Mouse (Mus musculus): ENCODE measurements around the gene Med19. TPM values are rescaled to one million over a fixed set of nuclear protein-coding genes. Genes with fewer than 3 reads are reported as not detected.
"Not testable (repeated sequence)": the region's sequence is repeated elsewhere in the genome, so short reads cannot be mapped to it uniquely, and the experiment has no call there.

Med19 gene
- total RNA-seq, 4 experiments from 2014 or later: 11.5 to 13.4 (median 12.8) TPM

DNA sequence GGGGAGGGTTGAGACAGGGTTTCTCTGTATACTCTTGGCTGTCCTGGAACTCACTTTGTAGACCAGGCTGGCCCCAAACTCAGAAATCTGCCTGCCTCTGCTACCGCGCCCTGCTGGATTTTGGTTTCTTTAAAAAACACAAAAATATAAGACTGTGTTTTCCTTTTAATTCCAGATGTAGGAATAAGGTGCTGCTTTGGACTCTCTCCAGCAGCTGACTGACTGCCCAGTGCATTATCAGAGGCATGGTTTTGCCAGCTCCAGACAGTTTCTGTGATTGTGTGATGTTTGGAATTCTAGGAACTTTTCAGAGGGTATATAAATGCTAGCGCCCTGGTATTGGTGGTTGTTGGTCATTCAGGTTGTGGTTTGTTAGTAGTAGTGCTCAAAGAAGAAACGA, 39.2 kb downstream of the Med19 start:
- DNase-seq (ENCODE audit: low spot score): no peak

DNA sequence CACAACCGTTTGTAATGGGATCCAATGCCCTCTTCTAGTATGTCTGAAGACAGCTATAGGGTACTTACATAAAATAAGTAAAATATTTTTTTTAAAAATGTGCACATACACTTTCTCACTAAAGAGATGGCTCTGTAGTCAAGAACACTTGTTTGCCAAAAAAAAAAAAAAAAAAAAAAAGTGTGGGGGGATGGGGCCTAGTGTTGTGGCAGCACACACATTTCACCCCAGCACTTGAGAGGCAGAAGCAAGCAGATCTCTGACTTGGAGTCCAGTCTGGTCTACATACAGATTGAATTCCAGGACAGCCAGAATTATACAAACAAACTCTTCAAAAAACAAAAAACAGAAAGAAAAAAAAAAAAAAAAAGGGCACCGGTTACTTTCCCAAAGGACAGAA, 42.5 kb downstream of the Med19 start:
- no peak for DNase-seq (ENCODE audit: low spot score)

DNA sequence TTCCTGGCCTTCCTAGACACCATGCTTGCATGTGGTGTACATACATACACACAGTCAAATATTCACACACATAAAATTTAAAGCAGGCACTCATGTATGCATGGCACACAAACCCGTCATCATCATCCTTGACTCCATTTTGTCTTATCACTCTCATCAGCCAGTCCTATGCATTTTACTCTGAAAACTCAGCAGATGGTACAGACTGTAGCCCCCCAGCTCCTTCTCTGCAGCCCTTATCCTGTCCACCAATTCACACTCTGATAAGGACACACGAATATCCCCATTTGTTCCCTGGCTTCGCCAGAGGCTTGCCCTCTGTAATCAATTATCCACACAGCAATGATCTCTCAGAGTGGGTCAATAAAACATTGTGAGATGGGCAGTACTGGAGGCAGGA, 43.0 kb downstream of the Med19 start:
- no peak for DNase-seq (ENCODE audit: low spot score)

DNA sequence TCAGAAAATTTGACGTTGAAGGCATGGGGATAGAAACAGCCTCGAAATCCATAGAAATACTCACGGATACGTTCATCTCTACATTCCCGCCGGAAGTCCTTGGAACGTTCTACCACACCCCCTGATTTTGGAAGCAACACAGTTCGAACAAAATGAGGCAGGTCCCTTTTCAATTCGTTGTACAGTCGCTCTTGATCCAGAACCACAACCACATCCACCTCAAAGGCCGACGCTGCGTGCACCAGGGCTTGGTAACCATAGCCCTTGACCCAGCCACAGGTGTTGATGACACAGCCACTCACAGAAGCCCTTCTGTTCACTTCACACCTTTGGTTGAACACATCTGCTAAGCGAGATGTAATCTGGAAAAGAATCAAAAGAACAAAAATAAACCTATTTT, 45.7 kb downstream of the Med19 start:
- DNase-seq (ENCODE audit: low spot score): no peak

DNA sequence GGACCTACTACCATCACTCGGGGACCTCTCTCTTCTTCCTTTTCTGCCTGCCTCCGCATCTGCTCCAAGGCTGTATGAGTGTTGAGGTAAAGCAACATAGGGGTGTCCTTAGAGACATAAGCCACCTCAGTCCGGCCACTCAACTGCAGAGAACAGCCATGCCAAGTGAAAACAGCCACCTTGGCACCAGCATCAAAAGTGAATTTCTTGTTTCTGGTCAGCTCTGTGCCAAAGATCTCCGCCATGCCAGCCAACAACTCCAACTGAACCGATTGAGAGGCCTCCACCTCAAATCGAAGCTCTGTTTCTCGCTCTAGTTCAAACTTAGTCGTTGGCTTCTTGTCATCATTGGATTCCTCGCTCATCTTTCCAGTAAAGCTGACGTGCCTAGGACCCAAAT, 47.6 kb downstream of the Med19 start:
- no peak for DNase-seq (ENCODE audit: low spot score)

- no peak for DNase-seq (ENCODE audit: low spot score)
Measured at GRCm38 (mm10) chr2:84726716-84727115, 48.5 kb downstream of the Med19 start.

DNA sequence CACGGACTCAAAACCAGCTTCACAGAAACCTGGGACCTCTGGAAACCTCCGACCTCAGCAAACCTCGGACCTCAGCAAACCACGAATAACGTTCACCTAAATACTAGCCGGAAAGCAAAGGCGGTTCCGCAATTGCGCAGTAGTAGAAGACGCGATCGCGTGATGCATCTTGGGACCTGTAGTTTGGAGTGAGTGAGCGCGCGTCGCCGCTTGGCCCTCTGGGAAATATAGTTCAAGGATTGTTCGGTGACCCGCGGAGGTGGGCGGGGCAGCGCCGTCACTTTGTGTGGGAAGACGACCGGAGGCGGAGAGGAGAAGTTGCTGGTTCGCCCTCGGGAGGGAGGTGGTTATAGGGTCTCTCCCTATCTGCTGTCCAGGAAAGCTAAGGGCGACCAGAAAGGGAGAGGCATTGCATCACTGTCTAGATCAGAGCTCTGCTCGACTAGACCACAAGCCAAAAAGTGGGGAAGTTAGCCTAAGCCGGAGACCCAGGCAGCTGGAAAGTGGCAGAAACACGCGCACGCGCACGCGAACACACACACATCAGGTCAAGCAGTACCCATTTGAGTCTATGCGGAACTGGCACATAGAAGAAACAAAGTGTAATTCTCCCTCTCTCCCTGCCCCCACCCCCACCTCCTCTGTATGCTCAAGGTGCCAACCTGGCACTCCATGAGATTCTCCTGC, 49.1 kb downstream of the Med19 start, which contains the start of gene Clp1:
Gene Clp1 (minus strand): TSS at position 179 of the 687 bp plus-strand sequence.
- peak; percentile 98 for DNase-seq (ENCODE audit: low spot score)

GRCm38 (mm10) chr2:84728191-84728590, 50.0 kb downstream of the Med19 start:
- not testable (repeated sequence) for DNase-seq (ENCODE audit: low spot score)

DNA sequence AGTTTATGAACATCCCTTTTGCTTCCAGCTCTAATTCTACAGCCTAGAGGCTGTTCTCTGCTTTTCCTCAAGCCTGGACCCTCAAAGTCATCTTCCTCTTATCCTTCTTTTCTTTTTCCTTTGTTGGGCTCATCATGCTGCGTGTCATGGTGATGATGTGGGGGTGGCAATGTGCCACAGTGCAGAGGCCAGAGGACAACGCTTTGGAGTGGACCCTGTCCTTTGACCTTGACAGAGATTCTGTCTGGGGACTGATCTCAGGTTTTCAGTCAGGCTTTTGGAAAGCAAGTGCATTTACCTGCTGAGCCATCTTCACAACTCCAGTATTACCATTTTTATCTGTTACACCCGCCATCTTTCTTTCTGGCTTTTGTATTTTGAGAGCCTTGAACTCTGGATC, 53.0 kb downstream of the Med19 start:
- no peak for DNase-seq (ENCODE audit: low spot score)

- no peak for DNase-seq (ENCODE audit: low spot score)
Measured at GRCm38 (mm10) chr2:84732394-84732793, 54.2 kb downstream of the Med19 start.

DNA sequence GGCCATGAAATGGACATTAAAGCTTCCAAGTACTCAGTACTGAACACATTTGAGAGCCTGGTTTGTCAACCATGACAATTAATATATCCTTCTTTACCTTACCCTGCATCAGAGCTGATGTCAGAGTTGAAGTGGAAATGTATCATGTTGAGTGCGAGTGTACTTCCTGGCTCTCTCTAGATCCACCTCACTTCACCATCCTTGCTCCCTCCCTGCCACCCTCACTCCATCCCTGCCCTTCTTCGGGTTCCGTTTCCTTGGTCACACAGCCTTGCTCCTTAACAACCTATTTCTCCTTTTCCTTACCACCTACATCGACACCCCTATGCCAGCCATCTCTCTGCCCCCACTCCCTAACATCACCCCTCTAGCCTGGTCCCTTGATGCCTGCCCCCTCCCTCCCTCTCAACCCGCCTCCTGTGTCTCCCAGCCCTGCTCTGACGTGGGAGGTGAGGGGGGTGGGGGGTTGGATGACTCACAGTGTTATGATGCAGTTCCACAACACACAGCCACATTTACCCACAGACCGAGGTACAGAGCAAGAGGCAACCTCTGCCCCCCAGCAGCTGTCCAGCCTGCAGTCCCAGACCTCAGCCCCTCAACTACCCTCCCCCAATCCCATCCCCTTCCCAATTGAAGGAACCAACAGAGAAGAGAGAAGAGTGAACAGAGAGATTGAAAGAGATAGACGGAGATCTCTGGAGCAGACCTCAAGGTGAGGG, 55.5 kb downstream of the Med19 start, which contains the start of gene Ypel4:
Gene Ypel4 (plus strand): TSS at position 480 of the 722 bp plus-strand sequence.
- DNase-seq (ENCODE audit: low spot score): no peak

DNA sequence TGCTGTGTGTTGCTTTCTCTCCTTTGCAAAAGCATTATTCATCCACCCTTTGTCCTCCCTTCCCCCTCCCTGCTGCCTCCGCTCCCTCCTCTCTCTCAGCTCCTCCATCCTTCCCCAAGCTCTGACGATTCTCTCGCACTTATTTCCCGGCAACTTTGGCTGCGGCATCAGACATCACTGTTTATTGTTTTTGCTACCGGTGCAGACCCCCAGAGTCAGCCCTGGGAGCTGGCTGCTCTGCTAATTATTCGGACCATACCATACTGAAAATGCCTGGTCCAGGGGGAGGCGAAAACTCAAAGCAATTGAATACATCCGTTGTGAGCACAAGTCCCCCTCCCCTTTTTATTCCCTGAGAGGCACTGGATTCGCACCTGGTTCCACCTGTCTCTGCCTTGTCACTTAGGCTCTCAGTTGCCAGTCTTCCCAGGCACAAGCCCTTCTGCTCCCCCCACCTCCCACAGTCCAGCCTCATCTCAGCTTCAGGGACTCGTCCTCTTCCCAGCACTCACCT, 56.2 kb downstream of the Med19 start:
- DNase-seq (ENCODE audit: low spot score): no peak

DNA sequence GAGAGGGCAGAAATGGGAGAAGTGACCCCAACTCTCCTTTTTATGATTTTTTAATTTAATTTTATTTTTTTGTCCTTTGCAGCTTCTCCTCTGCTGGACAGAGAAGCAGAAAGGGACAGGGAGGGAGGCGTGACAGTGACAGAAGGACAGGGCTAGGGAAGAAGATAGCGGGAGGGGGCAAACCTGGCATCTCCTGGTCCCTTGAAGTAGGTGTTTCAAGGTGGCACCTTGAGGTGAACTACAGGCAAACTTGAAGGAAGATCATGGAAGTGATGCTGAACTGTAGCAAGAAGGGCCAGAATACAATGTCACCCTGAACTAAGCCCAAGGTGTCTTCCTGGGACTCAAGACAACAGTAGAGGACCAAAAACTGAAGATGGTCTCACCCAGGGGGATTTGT, 56.7 kb downstream of the Med19 start:
- no peak for DNase-seq (ENCODE audit: low spot score)

GRCm38 (mm10) chr2:84735346-84735920, 57.2 kb downstream of the Med19 start:
- DNase-seq (ENCODE audit: low spot score): no peak

DNA sequence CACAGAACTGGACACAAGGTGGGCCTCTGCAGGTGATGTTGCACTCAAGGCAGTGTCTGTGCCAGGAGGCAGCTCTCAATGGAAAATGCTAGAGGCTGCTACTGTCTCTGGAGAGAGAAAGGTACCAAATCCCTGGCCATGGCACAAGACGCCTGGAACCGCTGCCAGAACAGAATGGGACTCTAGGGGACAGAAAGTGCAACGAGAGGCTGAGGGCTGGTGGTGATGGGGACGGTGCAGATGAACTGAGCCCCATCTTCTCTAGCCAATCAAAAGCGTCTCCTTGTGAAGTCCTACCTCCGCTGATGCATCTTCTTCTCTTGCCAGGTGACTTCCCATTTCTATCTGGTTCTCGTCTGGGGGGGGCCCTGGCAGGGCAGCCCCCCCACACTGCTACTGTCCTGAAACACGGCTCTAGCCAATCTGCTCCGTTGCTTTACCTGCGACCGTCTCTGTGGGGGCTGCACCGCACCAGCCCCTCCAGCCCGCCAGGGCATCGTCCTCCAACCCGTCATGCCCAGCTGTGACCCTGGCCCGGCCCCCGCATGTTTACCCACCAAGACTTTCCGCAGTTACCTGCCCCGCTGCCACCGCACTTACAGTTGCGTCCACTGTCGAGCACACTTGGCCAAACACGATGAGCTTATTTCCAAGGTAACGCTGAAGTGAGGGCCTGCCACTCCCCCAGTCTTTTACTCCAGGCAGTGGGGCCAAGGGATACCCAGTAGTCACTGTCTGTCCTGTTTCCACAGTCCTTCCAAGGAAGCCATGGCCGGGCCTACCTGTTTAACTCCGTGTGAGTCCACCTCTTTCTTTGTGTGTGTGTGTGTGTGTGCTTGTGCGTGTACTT, 58.3 kb downstream of the Med19 start:
- DNase-seq (ENCODE audit: low spot score): no peak

DNA sequence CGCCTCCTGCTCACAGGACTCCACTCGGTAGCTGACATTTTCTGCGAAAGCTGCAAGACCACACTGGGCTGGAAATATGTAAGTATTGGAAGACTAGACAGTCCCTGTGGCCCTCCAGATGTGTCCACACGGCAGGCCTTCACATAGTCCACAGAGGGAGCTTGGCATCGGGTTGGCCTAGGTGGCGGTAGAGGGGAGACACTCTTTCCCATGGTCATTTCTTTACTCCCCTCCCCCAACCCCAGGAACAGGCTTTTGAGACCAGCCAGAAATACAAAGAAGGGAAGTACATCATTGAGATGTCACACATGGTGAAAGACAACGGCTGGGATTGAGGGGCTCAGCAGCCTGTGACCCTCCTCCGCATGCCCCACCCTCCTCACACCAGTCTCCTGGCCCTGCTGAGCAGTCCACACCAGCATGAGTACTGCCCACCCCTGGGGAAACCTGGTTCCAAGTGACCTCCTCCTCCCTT, 59.3 kb downstream of the Med19 start:
- DNase-seq (ENCODE audit: low spot score): no peak

Other genes with a start within 250 kb of the Med19 start
- gene Tfpi, start 201.6 kb upstream of the Med19 start, total RNA-seq (2022): 10 to 100 TPM; 39.5 to 67.3 (median 48.9) TPM
- gene Ctnnd1, start 27.6 kb upstream of the Med19 start, total RNA-seq (2022): 10 to 100 TPM; 47.1 to 62.3 (median 51.3) TPM
- not detected for gene Btbd18, start 19.3 kb upstream of the Med19 start, total RNA-seq (2022)
- gene Selenoh, start 7.6 kb upstream of the Med19 start, total RNA-seq (2022): 10 to 100 TPM; 24.0 to 25.9 (median 24.0) TPM
- 1 to 10 TPM; 2.7 to 9.6 (median 4.9) TPM for gene Gm28635, start 361 bp upstream of the Med19 start, total RNA-seq (2022)
- 100 to 1,000 TPM in 3 of 4 experiments, 10 to 100 TPM in 1; 95.0 to 143 (median 120) TPM for gene Tmx2, start 738 bp downstream of the Med19 start, total RNA-seq (2022)
- gene Zdhhc5, start 36.8 kb downstream of the Med19 start, total RNA-seq (2022): 10 to 100 TPM; 59.4 to 67.2 (median 63.7) TPM
- gene Clp1, start 48.9 kb downstream of the Med19 start, total RNA-seq (2022): 1 to 10 TPM; 4.0 to 6.5 (median 4.6) TPM
- gene Ypel4, start 55.7 kb downstream of the Med19 start, total RNA-seq (2022): under 1 TPM; 0.46 to 0.84 (median 0.50) TPM
- gene Gm19426, start 65.3 kb downstream of the Med19 start, total RNA-seq (2022): 1 to 10 TPM; 1.2 to 1.8 (median 1.4) TPM
- 10 to 100 TPM; 58.4 to 76.5 (median 69.2) TPM for gene Serping1, start 97.0 kb downstream of the Med19 start, total RNA-seq (2022)
- gene Ube2l6, start 120.4 kb downstream of the Med19 start, total RNA-seq (2022): 10 to 100 TPM; 11.8 to 37.6 (median 13.6) TPM
- gene Smtnl1, start 144.2 kb downstream of the Med19 start, total RNA-seq (2022): under 1 TPM in 2 of 4 experiments, not detected in 2; 0.14 to 0.16 TPM
- 100 to 1,000 TPM; 119 to 134 (median 122) TPM for gene Timm10, start 148.6 kb downstream of the Med19 start, total RNA-seq (2022)
- 1 to 10 TPM; 1.6 to 2.8 (median 2.2) TPM for gene Slc43a1, start 160.4 kb downstream of the Med19 start, total RNA-seq (2022)
- 1 to 10 TPM; 1.6 to 3.9 (median 2.3) TPM for gene Rtn4rl2, start 208.3 kb downstream of the Med19 start, total RNA-seq (2022)

All from heart, adult 8-10 months (tissue).